Mouse (Mus musculus): ENCODE measurements around the gene Nsrp1.
A peak's percentile ranks its signal among the peaks of the same experiment; 100 is the strongest.
"Not testable (repeated sequence)": the region's sequence is repeated elsewhere in the genome, so short reads cannot be mapped to it uniquely, and the experiment has no call there.

Gene Nsrp1

DNA sequence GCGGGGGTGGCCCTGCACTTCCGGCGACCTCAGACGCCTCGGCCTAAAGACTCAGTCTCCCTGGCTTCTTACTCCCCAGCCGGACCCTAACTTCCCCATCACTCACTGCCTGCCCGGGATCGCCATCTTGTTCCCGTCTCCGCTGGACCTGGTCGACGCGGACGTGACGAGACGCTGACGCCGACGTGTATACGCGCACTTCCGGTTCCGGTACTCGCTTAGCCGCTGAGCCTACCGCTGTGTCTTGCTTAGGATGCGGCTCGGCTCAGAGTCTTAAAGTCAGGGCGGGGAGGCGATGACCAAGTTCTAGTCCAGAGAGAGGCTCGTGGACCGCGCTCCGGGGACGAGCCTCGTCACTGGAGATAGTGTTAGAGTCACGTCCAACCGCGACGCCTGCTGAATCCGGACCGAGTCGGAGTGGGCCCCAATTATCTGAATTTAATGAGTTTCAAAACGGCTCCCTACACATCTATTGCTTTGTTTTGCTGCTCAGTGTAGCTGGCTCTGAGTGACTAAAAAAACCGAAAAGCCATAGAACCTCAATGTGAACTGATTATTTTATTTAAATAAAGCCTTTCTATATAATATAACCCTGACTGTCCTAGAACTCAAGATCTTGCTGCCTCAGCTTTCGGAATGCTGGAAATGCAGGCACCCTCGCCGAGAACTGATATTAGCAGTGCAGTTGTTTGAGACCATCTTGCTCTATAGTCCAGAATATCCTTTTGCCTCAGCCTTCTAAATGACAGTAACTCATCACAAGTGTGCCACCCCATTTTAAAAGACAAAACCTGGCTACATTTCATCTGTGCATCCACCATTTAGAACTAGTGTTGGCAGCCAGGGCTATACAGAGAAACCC, at the start of gene Nsrp1:
Gene Nsrp1, minus strand, starts transcription at position 163 of the 862 bp plus-strand sequence.
- DNase-seq (ENCODE audit: low read depth, low spot score) = peak; percentile 95

DNA sequence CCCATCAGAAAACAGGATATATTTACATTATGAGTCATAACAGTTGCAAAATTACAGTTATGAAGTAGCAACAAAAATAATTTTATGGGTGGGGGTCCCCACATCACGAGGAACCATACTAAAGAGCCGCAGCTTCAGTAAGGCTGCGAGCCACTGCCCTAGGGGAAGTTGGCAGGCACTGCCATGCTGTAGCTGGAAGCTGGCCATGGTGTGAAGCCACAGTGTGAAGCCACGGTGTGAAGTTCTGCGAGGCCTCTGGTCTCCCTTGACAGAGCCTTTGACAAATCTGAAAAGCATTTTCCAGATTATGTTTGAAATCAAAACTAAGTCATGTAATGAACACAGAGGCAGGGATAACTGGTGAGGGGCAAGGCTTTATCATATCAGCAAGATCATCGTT, 32.9 kb upstream of the Nsrp1 start:
- DNase-seq (ENCODE audit: low read depth, low spot score) = no peak

DNA sequence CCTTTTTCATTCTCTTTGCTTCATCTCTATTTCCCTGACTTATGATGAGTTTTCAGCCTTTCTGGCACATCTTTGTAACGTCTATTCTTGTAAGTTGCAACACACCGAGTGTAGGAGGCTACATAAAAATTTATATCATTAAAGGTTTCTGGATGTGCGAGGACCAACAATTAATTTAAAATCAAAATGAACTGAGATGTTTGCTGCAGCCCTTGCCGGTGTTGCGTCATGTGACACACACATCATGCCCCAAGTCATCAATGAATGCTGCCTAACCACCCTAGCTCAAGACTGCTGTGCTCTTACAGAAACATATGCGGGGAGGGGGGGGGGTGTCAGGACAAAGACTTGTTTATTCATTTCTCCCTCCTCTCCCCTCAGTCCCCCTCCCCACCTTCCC, 30.2 kb upstream of the Nsrp1 start:
- no peak for DNase-seq (ENCODE audit: low read depth, low spot score)

DNA sequence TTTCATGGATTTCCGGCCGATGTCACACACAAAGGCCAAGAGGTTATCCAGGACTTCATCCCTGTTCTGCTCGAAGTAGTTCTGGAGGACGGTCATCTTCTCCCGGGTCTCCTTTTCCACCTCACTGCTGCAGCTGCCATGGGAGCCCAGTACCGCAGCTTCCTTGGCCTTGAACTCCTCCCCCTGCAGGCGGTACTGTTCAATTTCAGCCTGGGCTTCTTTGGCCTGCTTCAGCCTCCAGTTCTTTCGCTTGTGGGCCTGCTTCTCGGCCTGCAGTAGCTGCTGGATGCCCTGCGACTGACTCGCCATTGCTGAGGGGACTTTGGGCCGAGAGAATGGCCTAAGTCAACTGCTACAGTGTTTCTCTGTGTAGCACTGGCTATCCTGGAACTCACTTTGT, 29.6 kb upstream of the Nsrp1 start:
- DNase-seq (ENCODE audit: low read depth, low spot score) = not testable (repeated sequence)

DNA sequence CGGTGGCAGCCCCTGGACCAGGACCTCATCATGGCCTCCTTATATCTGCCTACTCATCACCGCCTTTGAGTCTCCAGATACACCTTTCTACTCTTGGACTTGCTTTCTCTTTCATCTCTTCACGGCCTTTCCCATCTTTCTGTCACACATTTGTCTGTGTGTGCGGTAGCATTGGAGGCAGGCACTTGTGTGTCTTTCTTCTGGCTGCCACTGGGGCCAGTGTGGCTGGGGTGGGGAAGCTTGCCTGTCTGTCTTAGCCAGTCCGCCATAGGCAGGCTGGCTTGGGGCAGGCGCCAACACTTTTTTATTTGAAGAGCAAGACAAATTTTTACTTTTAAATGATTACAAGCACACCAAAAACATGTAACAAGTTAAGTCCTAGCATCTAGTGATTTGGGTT, 28.7 kb upstream of the Nsrp1 start:
- DNase-seq (ENCODE audit: low read depth, low spot score) = no peak

DNA sequence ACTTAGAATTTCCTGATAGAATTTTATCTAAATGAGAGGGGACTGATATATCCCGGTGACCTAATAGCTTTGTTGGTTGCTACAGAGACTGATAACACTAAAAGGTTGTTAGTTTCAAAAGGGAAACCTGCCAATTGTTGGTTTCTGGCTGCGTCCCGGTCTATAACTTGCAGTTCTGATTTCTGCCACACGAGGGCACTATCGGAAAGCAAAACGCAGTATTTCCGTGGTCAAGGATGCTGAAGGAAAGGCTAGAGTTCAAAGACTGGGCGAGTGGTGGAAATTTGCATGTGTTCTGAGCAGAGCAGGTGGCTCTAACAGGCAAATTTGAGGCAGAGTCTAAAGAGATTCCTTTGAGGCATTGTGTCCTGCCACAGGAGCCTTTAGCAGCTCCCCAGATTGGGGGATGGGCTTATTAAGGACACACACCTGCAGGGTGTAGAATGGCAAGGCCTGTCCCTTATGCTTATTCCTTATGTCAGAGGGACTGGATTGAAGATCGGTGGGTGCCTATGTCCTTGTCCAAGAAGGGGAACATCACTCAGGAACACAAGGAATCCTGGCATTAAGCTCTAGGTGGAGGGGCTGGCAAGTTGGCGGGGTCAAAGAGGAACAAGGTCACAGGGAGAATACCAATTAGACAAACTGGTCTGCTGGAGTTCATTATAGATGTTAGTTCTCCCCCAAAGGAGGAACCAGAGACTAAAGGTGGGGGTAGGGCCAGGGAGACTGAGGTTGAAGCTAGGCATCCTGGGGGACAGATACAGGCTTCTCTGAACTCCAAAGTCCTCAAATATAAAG, 22.1 kb upstream of the Nsrp1 start:
- DNase-seq (ENCODE audit: low read depth, low spot score) = peak; percentile 79

DNA sequence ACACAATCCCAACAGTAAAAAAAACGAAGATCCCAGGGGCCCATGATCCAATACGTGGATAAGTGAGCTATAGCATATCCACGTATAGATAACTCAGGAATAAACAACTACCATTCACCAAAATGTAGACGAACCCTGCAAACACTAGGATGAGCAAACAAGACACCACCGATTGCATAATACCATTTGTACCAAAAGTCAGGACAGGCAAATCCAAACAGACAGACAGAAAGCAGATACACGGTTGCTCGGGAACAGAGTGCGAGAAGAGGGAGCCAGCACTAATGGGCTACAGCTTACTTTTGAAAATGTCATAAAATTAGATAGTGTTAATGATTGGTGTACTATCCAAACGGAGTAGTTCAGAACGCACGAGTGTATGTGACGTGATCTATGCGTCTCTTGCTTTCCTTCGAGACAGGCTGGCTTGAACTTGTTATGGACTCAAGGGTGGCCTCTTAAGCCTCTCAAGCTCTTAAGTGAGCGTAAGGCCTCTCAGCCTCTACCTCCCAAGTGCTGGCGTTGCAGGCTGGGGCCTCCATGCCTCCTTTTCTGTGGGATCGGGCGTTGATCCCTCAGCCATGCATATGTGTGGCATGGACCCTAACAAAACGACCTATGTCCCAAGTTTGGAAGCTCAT, 20.2 kb upstream of the Nsrp1 start:
- no peak for DNase-seq (ENCODE audit: low read depth, low spot score)

DNA sequence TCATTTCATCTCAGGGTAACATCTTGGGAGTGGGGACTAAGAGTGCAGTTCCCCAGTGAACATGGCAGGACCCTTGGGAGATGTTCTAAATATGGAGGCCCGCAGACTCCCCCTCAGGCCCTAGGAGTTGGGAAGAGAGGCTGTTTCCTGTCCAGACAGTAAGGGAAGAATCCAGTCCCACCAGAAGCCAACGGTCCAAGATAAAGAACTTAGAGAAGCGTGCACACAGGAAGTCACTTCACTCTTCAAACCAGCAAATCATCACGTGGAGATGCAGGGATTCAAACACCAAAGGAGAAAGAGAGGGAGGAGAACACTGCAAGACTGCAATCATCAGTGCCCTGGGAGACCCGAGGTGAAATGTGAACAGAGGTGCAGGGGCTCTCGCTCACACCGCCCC, 18.8 kb upstream of the Nsrp1 start:
- DNase-seq (ENCODE audit: low read depth, low spot score) = no peak

DNA sequence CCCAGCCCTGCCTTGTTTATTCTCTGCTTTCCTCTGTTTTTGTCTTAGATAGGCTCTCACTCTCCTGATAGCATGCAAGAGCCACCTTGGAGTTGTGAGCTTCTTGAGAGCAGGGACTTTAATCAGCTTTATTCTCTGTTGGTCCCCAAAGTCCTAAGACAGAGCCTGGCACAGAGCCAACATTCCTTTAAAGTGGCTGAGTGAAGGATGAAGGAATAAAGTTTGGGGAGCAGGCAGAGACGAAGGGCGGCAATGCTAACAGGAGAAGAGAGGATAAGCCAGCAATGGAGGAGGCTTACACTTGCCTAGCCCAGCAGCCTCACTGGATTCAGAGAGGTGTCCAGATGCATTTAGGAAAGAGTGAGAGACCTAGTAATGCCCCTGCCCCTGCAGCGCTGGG, 18.3 kb upstream of the Nsrp1 start:
- peak; percentile 18 for DNase-seq (ENCODE audit: low read depth, low spot score)

DNA sequence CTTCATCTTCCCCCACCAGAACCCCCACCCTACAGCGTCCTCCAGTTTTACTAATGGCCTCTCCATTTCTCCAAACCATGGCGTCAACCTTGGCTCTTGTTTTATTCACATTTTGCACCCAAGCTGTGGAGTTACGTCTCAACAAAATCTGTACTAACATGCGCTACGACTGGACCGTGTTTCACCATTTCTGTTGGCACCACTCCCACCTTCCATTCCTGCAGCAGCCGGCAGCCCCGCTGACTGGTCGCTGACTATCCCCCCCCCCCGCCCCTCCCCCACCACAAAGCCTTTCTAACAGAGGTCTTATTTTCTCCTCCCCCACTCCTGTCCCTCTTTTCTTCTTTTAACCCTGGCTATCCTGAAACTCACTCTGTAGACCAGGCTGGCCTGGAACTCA, 17.0 kb upstream of the Nsrp1 start:
- DNase-seq (ENCODE audit: low read depth, low spot score) = no peak

DNA sequence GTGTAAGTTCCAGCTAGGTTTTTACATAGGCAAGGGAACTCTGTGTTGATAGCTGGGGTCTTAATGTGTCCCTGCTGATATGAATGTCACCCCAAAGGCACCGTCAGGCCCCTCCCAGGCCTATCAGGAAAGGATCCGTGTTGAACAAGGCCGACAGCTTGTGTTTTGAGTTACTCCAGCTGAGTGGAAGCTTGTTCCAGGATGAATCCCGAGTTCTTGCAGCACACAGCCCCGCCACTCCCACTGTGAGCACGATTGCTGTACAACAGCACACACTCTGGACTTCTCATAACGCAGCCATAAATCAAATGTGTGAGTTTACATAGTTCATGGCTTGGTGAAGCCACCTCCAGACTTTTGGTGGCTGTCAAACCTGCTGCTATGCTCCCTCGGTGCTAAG, 15.9 kb upstream of the Nsrp1 start:
- no peak for DNase-seq (ENCODE audit: low read depth, low spot score)

DNA sequence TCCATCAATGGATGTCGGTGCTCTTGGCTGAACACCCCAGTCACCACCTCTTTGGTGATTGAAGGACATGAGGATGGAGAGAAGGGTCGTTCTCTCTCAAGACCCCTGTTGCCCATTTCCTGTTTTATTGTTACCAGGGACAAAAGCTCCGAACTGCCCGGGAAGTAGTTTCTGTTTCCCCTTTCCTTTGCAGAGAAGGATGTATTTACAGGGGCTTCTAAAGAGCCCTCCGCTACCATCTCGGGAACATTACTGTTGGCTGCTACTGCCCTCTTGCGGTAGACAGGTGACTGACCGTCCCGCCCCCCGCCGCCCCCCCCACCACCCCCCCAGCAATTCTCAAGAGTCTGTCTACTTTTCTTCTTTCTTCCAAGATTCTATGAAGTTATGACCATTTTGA, 15.0 kb upstream of the Nsrp1 start:
- DNase-seq (ENCODE audit: low read depth, low spot score) = peak; percentile 68

DNA sequence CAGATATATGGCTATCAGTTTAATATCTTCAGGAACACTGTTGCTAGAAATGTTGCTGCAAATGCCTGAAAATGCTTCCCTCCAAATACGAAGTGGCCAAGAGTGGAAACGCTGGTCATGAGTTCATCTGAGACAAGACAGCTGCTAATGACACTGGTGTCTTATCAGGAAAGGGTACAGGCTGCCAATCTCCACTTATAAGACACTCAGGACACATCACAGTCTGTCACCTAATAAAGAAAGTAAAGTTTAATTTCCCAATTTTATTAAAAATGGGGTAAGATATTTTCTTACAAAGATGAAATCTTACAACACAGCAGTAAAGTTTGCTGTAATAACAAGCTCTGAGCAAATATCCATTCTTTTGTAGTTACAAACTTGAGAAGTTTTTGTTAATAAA, 10.9 kb upstream of the Nsrp1 start:
- DNase-seq (ENCODE audit: low read depth, low spot score) = no peak

DNA sequence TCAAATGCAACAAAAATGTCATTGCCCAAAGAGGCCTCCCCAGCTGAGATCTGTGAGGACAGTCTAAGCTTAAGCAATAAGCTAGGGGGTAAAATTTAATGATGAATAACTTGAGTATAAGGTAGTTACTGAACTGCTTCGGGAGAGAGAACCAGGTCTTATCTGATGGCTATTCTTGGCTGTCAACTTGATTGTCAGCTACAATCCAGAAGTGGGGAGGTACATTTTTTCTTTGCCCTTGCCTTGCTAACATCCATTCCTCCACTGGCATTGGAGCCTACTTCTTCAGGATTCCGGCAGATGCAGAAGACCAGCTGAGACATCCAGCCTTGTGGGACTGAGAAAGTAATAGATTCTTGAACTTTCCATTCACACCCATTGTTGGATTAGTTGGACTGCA, 8.8 kb upstream of the Nsrp1 start:
- DNase-seq (ENCODE audit: low read depth, low spot score) = no peak

DNA sequence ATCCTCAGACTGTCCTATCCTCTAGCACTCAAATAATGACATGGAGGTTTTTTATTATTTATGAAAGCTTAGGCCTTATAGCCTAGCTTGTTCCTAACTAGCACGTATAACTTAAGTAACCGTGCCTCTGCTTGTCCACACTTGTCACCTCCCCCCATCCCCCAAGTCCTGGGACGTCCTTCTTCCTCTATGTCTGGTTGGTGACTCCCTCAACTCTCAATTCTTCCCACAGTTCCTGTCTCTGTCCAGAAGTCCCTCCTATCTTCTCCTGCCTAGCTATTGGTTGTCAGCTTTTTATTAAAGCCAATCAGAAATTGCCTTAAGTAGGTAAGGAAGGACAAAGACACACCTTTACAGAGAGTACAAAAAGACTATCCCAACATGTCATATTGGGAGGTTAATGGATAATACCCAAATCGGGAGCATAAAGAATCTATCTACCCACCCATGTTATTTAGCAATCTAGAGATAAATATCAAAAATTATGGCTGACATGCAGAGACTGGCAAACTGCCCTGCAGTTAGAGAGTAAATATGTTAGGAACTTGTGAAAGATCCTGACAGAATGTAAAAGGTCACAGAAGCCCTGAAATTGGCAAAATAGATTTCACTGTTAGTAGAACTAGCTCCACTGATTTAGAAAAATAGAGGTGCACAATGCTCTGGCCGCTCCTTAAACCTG, 5.9 kb upstream of the Nsrp1 start:
- no peak for DNase-seq (ENCODE audit: low read depth, low spot score)

DNA sequence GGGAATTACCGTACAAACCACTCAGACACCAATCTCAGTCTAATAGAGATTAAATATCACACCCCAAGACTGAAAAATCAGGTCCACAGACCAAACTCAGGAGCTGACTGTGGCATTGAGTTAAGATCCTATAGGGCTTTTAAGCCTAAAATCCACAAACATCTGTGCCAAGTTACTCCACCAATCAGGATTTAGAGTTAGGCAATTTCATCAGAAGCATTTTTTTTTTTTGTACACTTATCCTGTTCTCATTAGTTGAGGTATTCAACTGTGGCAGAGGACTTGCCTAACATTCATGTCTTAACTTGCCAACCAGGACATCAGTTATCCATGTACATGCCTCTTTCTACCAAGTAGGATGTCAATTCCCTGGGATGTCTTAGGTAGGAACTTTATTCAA, 1.1 kb upstream of the Nsrp1 start:
- DNase-seq (ENCODE audit: low read depth, low spot score) = no peak

DNA sequence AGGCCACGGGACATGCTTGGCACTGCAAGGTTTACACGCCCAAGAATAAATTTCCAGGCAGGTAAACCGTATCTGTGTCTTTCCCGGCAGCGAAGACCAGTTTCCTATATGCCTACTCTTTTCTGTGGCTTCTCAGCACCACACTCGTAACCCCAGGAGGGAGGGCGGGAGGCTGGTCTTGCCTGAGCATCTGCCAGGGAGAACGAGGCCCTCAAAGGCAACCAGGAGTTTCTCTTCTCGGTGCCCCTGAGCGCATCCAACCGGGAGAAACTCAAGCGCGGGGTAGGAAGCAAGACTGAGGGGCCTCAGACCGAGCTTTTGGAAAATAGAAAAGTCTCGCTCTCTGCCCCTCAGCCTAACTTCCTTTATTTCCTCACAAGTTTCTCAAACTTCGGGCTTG, 443 bp downstream of the Nsrp1 start:
- peak; percentile 12 for DNase-seq (ENCODE audit: low read depth, low spot score)

DNA sequence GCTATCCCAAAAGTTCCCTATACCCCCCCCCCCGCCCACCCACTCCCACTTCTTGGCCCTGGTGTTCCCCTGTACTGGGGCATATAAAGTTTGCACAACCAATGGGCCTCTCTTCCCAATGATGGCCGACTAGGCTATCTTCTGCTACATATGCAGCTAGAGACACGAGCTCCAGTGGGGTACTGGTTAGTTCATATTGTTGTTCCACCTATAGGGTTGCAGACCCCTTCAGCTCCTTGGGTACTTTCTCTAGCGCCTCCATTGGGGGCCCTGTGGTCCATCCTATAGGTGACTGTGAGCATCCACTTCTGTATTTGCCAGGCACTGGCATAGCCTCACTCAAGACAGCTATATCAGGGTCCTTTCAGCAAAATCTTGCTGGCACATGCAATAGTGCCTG, 904 bp downstream of the Nsrp1 start:
- DNase-seq (ENCODE audit: low read depth, low spot score) = not testable (repeated sequence)

DNA sequence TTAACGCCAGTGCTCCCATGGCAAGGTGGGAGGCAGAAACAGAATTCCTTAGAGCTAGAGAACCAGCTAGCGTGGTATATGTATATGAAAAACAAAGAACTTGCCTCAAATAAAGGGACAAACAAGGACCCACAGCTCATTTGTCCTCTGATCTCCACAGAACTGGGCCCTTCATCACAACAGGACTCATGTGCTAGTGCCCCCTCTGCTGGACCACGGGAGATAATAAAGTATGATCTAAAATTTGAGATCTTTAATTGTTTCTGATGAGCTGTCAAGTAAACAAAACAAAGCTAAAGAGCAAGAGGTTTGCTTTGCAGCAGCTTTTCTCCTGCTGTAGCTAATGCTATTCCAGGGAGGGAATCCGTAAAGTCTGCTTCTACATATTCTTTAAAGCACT, 7.5 kb downstream of the Nsrp1 start:
- DNase-seq (ENCODE audit: low read depth, low spot score) = no peak

DNA sequence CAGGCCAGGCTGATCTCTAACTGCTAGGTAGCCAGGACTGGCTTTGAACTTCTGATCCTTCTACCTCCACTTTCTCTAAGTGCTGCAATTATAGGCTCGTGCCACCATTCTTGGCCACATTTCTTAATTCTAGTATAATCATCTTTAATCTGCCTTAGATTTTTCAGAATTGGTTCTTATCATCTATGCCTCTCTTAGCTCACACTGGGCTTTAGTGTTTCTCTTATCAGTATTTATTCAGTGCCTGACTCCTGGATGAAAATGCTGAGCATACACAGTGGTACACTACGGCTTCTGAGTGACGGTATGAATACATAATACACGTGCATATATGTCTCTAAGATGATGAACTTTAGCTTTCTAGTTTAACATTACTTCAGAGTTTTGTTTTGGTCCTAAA, 9.4 kb downstream of the Nsrp1 start:
- DNase-seq (ENCODE audit: low read depth, low spot score) = no peak

DNA sequence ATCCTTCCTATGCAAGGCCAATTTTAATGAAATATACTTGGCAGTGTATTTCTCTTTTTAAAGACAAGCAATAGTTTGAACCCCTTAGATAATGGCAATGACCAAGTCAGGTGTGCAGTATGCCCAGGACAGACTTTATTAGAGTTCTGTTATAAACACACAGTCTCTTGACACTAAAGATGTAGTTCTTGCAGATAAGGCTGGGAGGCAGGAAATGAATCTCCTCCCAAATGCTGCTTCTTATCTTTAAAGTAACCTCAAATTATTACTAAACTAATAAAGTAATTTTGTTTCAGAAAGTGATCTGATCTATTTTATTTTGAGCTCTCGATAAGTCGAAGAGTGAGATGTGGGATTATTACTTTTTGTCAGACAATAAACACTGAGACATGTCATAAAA, 14.8 kb downstream of the Nsrp1 start:
- DNase-seq (ENCODE audit: low read depth, low spot score) = no peak

DNA sequence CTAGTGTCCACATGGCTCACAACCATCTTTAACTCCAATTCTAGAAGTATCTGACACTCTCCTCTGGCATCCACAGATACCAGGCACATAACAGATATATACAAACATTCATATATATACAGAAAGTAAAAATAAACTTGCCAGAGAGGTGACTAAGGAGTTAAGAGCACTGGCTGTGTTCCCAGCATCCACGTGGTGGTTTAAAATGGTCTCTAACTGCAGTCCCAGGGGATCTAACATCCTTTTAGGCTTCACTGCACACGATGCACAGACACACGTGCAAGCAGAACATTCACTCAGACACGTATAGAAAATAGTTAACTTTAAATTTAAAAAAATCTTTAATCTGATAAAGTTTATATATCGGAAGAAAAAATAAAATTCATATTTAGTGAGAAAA, 16.3 kb downstream of the Nsrp1 start:
- DNase-seq (ENCODE audit: low read depth, low spot score) = no peak

Measured in mesoderm, embryonic 11.5 days (tissue).